Mouse (Mus musculus) embryonic stem cell, embryonic (primary cell): ENCODE measurements around the gene Ap5z1.

ENCODE experiments used
- CTCF ChIA-PET, 4 experiments: fragments of 300-600 bp in 2 of 4; fragments of 350-600 bp in 2 of 4; sonication (Branson Sonifier 250); formaldehyde crosslinking; loops; one replicate each; lab custom pipeline; 2022; ENCODE audit warnings: inconsistent platforms in 2 of 4; lab: Charles Lee
- POLR2A ChIA-PET, 4 experiments: fragments of 300-600 bp in 2 of 4; fragments of 350-600 bp in 2 of 4; sonication (Branson Sonifier 250); formaldehyde crosslinking; loops; one replicate each; lab custom pipeline; 2022; ENCODE audit warnings: antibody characterized with exemption in 4 of 4, inconsistent platforms in 1 of 4; lab: Charles Lee

Gene Ap5z1

GRCm38 (mm10) chr5:142450846-142451245, 12.9 kb upstream of the Ap5z1 start:
- CTCF ChIA-PET: interaction anchor here (0.6 to 2.9 kb wide), 12 partner anchors 10 to 216 kb away, joined by 3 to 19 read pairs (median 3); partner anchors contain the start of genes Ap5z1 (in 1 of the 4) and Foxk1 (in 1 of the 4)
- POLR2A ChIA-PET: interaction anchor here in 3 of 4 experiments (0.5 to 5.1 kb wide), 16 partner anchors 10 to 336 kb away, joined by 3 to 53 read pairs (median 8); partner anchors contain the start of genes Ap5z1 (in 2 of the 3) and Foxk1 (in 1 of the 3)

GRCm38 (mm10) chr5:142451759-142452158, 12.0 kb upstream of the Ap5z1 start:
- POLR2A ChIA-PET: interaction anchor here (0.6 to 5.1 kb wide), 37 partner anchors 10 to 477 kb away, joined by 3 to 53 read pairs (median 4); partner anchors contain the start of genes Ap5z1 (in 4 of the 4), Actb (in 1 of the 4) and Foxk1 (in 1 of the 4)

GRCm38 (mm10) chr5:142453742-142454141, 10.0 kb upstream of the Ap5z1 start:
- CTCF ChIA-PET: no interaction called here
- POLR2A ChIA-PET: interaction anchor here in 1 of 4 experiments (4.9 kb wide), 1 partner anchor 9 kb away, joined by 38 read pairs; the partner anchor contains the start of gene Ap5z1

More at GRCm38 (mm10) chr5:142451759-142452158, 12.0 kb upstream of the Ap5z1 start:
- CTCF ChIA-PET: interaction anchor here (0.5 to 2.9 kb wide), 26 partner anchors 11 to 1503 kb away, joined by 3 to 19 read pairs (median 3); partner anchors contain the start of genes Ap5z1 (in 1 of the 4), Foxk1 (in 1 of the 4) and Radil (in 1 of the 4)

- ChIA-PET CTCF (interaction anchor here in 1 of 4 experiments (2.3 kb wide), 1 partner anchor 8 kb away, joined by 8 read pairs; no protein-coding TSS in a partner anchor), POLR2A (interaction anchor here in 2 of 4 experiments (0.6 to 2.0 kb wide), 3 partner anchors 15 to 76 kb away, joined by 3 to 9 read pairs (median 6); no protein-coding TSS in a partner anchor)
These were observed 7.4 kb upstream of the Ap5z1 start for GRCm38 (mm10) chr5:142456318-142456717.

- POLR2A ChIA-PET: interaction anchor here in 2 of 4 experiments (0.7 to 2.0 kb wide), 3 partner anchors 16 to 17 kb away, joined by 3 to 9 read pairs (median 3); no protein-coding TSS in a partner anchor
These were observed 6.4 kb upstream of the Ap5z1 start for GRCm38 (mm10) chr5:142457345-142457744.

GRCm38 (mm10) chr5:142458791-142459557, 4.8 kb upstream of the Ap5z1 start:
- POLR2A ChIA-PET: interaction anchor here in 2 of 4 experiments (0.5 to 2.2 kb wide), 5 partner anchors 11 to 117 kb away, joined by 3 to 9 read pairs (median 5); no protein-coding TSS in a partner anchor
- CTCF ChIA-PET: no interaction called here

More at GRCm38 (mm10) chr5:142457345-142457744, 6.4 kb upstream of the Ap5z1 start:
- CTCF ChIA-PET: interaction anchor here in 2 of 4 experiments (0.8 to 2.3 kb wide), 2 partner anchors 9 to 12 kb away, joined by 3 to 8 read pairs; no protein-coding TSS in a partner anchor

GRCm38 (mm10) chr5:142459834-142460233, 3.9 kb upstream of the Ap5z1 start:
- POLR2A ChIA-PET: interaction anchor here in 2 of 4 experiments (0.5 to 4.9 kb wide), 7 partner anchors 7 to 723 kb away, joined by 3 to 38 read pairs (median 5); no protein-coding TSS in a partner anchor
- CTCF ChIA-PET: interaction anchor here in 1 of 4 experiments (0.6 kb wide), 1 partner anchor 59 kb away, joined by 3 read pairs; no protein-coding TSS in a partner anchor

GRCm38 (mm10) chr5:142461942-142462640, 1.7 kb upstream of the Ap5z1 start:
- CTCF ChIA-PET: interaction anchor here in 1 of 4 experiments (1.0 kb wide), 1 partner anchor 11 kb away, joined by 4 read pairs; no protein-coding TSS in a partner anchor
- POLR2A ChIA-PET: interaction anchor here in 3 of 4 experiments (0.6 to 4.9 kb wide), 9 partner anchors 9 to 688 kb away, joined by 4 to 38 read pairs (median 15); no protein-coding TSS in a partner anchor

GRCm38 (mm10) chr5:142462641-142462948, 1.1 kb upstream of the Ap5z1 start:
- ChIA-PET POLR2A (interaction anchor here in 2 of 4 experiments (1.2 to 4.9 kb wide), 12 partner anchors 10 to 1632 kb away, joined by 4 to 38 read pairs (median 7); partner anchors contain the start of gene Gna12 (in 1 of the 2)), CTCF (no interaction called here)

GRCm38 (mm10) chr5:142463011-142463410, 733 bp upstream of the Ap5z1 start:
- POLR2A ChIA-PET: interaction anchor here in 3 of 4 experiments (0.7 to 4.9 kb wide), 23 partner anchors 10 to 1633 kb away, joined by 3 to 38 read pairs (median 5); partner anchors contain the start of genes Gna12 (in 1 of the 3) and Radil (in 1 of the 3)
- CTCF ChIA-PET: interaction anchor here in 3 of 4 experiments (0.5 to 1.7 kb wide), 3 partner anchors 11 to 15 kb away, joined by 3 read pairs; no protein-coding TSS in a partner anchor

GRCm38 (mm10) chr5:142468375-142468774, 4.6 kb downstream of the Ap5z1 start:
- CTCF ChIA-PET: interaction anchor here in 1 of 4 experiments (0.9 kb wide), 1 partner anchor 11 kb away, joined by 3 read pairs; no protein-coding TSS in a partner anchor
- POLR2A ChIA-PET: interaction anchor here in 1 of 4 experiments (2.0 kb wide), 1 partner anchor 10 kb away, joined by 6 read pairs; no protein-coding TSS in a partner anchor

GRCm38 (mm10) chr5:142469796-142470195, 6.1 kb downstream of the Ap5z1 start:
- POLR2A ChIA-PET: interaction anchor here in 3 of 4 experiments (0.7 to 2.0 kb wide), 5 partner anchors 9 to 70 kb away, joined by 3 to 6 read pairs (median 3); no protein-coding TSS in a partner anchor
- CTCF ChIA-PET: interaction anchor here in 3 of 4 experiments (0.8 to 1.3 kb wide), 3 partner anchors 9 to 385 kb away, joined by 3 to 4 read pairs (median 3); no protein-coding TSS in a partner anchor

- ChIA-PET POLR2A (interaction anchor here in 2 of 4 experiments (0.7 to 1.5 kb wide), 7 partner anchors 8 to 76 kb away, joined by 3 to 4 read pairs (median 3); partner anchors contain the start of gene Papolb (in 1 of the 2)), CTCF (interaction anchor here in 2 of 4 experiments (0.7 to 2.4 kb wide), 4 partner anchors 9 to 902 kb away, joined by 3 to 7 read pairs (median 4); partner anchors contain the start of gene Radil (in 1 of the 2))
These were observed 10.0 kb downstream of the Ap5z1 start for GRCm38 (mm10) chr5:142473696-142474095.

- ChIA-PET CTCF (interaction anchor here in 1 of 4 experiments (0.9 kb wide), 1 partner anchor 27 kb away, joined by 3 read pairs; no protein-coding TSS in a partner anchor), POLR2A (interaction anchor here in 1 of 4 experiments (0.8 to 1.1 kb wide), 2 partner anchors 10 to 12 kb away, joined by 3 read pairs; partner anchors contain the start of gene Ap5z1)
These were observed 11.9 kb downstream of the Ap5z1 start for GRCm38 (mm10) chr5:142475669-142476068.

- ChIA-PET CTCF (interaction anchor here in 2 of 4 experiments (0.6 to 1.8 kb wide), 4 partner anchors 21 to 143 kb away, joined by 3 to 5 read pairs (median 4); partner anchors contain the start of gene Radil (in 1 of the 2)), POLR2A (interaction anchor here in 2 of 4 experiments (1.0 to 2.9 kb wide), 3 partner anchors 12 to 73 kb away, joined by 3 to 8 read pairs (median 5); partner anchors contain the start of gene Radil (in 1 of the 2))
These were observed 13.6 kb downstream of the Ap5z1 start for GRCm38 (mm10) chr5:142477346-142477745.

- POLR2A ChIA-PET: interaction anchor here in 2 of 4 experiments (1.0 to 2.9 kb wide), 6 partner anchors 9 to 72 kb away, joined by 3 to 9 read pairs (median 6); partner anchors contain the start of genes Ap5z1 (in 1 of the 2) and Radil (in 1 of the 2)
- CTCF ChIA-PET: interaction anchor here (0.6 to 2.1 kb wide), 12 partner anchors 18 to 379 kb away, joined by 3 to 9 read pairs (median 4); partner anchors contain the start of gene Radil (in 2 of the 4)
These were observed 14.3 kb downstream of the Ap5z1 start for GRCm38 (mm10) chr5:142477866-142478615.
